Mouse (Mus musculus) megakaryocyte-erythroid progenitor cell, adult 5-6 weeks (primary cell): ENCODE results near the gene Cript. TPM values are rescaled to one million over a fixed set of nuclear protein-coding genes. Genes with fewer than 3 reads are reported as not detected.

ENCODE experiments used
- ATAC-seq: replicated peaks from 2 replicates; pipeline ENCODE4 v1.8.0; 2016; ENCODE audit warnings: mild to moderate bottlenecking, inconsistent platforms; ENCODE audit not compliant: severe bottlenecking, poor library complexity, low FRiP score, low TSS enrichment
- total RNA-seq, 2 experiments: library from RNA; stranded (forward) in 1 of 2; stranded (reverse) in 1 of 2; fragments of 200-1000, 215-1000 nt in 1 of 2; fragments of >200 nt in 1 of 2; fragmentation: Nextera tagmentation in 1 of 2; gene quantifications; 2 replicates each; pipeline ENCODE4 v1.2.3; 2014 to 2017

Gene Cript
- total RNA-seq, 2 experiments from 2014 or later, result 66.2 to 74.8 TPM

DNA sequence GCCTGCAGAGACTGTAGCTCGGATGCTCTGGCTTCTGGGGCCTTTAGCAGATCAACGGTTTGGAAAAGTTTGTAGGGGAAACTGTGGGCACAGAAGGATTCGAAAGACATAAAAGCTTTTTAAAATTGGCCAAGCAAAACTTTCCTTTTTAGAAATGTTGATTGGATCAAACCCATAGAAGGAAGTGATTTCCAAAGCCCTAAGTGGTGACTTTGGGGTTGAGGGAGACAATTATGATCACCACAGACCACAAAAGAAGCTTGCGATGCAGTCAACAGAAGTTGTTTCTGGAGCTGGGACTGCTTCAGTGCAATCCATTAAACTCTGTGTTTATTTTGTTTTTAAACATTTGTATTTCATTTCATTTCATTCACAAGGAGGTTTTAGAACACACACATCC is 57.2 kb downstream of the Cript start:
- no peak for ATAC-seq

DNA sequence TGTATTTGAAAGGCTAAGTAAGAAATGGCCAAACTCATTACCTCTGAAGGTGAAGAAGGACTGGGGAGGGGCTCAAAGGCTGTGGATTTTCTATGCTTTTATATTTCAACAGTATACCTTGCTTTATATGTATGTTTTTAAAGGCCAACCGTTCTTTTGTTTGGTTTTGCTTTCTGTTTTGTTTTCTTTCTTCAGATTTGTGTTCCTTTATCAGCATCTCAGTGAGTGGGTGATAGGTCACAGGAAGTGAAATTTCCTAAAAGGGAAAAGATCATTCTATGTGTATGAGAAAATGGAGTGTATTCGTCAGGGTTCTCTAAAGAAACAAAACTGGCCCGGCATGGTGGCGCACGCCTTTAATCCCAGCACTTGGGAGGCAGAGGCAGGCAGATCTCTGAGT is 58.3 kb downstream of the Cript start:
- no peak for ATAC-seq

Other genes starting within 250 kb of the Cript start
- gene Tmem247, start 108.2 kb upstream of the Cript start, total RNA-seq (2014; fragmentation: Nextera tagmentation), result not detected in 2 replicates
- gene Tmem247, start 108.2 kb upstream of the Cript start, total RNA-seq (2017), result not detected in 2 replicates
- not detected in 2 replicates for gene Atp6v1e2, start 77.7 kb upstream of the Cript start, total RNA-seq (2014; fragmentation: Nextera tagmentation)
- not detected in 2 replicates for gene Atp6v1e2, start 77.7 kb upstream of the Cript start, total RNA-seq (2017)
- 0.13 and 2.8 TPM in 2 replicates for gene Rhoq, start 62.5 kb upstream of the Cript start, total RNA-seq (2014; fragmentation: Nextera tagmentation)
- 1.5 and 2.9 TPM in 2 replicates for gene Rhoq, start 62.5 kb upstream of the Cript start, total RNA-seq (2017)
- 10.4 and 14.6 TPM in 2 replicates for gene Pigf, start 144 bp upstream of the Cript start, total RNA-seq (2014; fragmentation: Nextera tagmentation)
- gene Pigf, start 144 bp upstream of the Cript start, total RNA-seq (2017), result 19.0 and 24.5 TPM in 2 replicates
- 6.0 and 8.1 TPM in 2 replicates for gene Socs5, start 82.1 kb downstream of the Cript start, total RNA-seq (2014; fragmentation: Nextera tagmentation)
- 5.0 and 13.8 TPM in 2 replicates for gene Socs5, start 82.1 kb downstream of the Cript start, total RNA-seq (2017)
- 17.7 and 24.5 TPM in 2 replicates for gene Mcfd2, start 240.4 kb downstream of the Cript start, total RNA-seq (2014; fragmentation: Nextera tagmentation)
- 39.8 and 44.6 TPM in 2 replicates for gene Mcfd2, start 240.4 kb downstream of the Cript start, total RNA-seq (2017)